Mouse (Mus musculus) lung, embryonic 14.5 days (tissue): ENCODE measurements at regions not wholly inside any gene's neighbourhood (a gene's known extent, or its start where the extent isn't known, plus 50 kb on each side); places are given as distances from the start of the nearest gene placed in this dataset.

Experiments used
- ATAC-seq: fragments of 200-750 bp; cut with Nextera tagmentation; 2 replicates; pipeline ENCODE4 v1.8.0; 2017; ENCODE audit warnings: mild to moderate bottlenecking, moderate TSS enrichment, moderate library complexity; ENCODE audit not compliant: insufficient read depth
- DNase-seq: peaks from one replicate; pipeline ENCODE4 v3.0.0-alpha.2; 2015
- H3K27ac ChIP-seq: fragments of 300-500 bp; sonication (generic); 2 replicates; pipeline ENCODE4 v1.5.1; 2014; ENCODE audit warnings: low read depth, mild to moderate bottlenecking, moderate library complexity
- H3K27me3 ChIP-seq: fragments of 300-500 bp; sonication (generic); 2 replicates; pipeline ENCODE4 v1.6.1; 2014; ENCODE audit warnings: low read length, control low read depth; ENCODE audit not compliant: insufficient read depth
- H3K36me3 ChIP-seq: fragments of 300-500 bp; sonication (generic); 2 replicates; pipeline ENCODE4 v1.6.1; 2014; ENCODE audit warnings: control low read depth; ENCODE audit not compliant: insufficient read depth
- H3K4me1 ChIP-seq: fragments of 300-500 bp; sonication (generic); 2 replicates; pipeline ENCODE4 v1.6.1; 2014; ENCODE audit warnings: antibody characterized with exemption, control low read depth; ENCODE audit not compliant: insufficient read depth
- H3K4me2 ChIP-seq: fragments of 300-500 bp; sonication (generic); 2 replicates; pipeline ENCODE4 v1.6.1; 2014; ENCODE audit warnings: mild to moderate bottlenecking
- H3K4me3 ChIP-seq: fragments of 300-500 bp; sonication (generic); 2 replicates; pipeline ENCODE4 v1.5.1; 2014; ENCODE audit warnings: low read depth, low read length
- H3K9ac ChIP-seq: fragments of 300-500 bp; sonication (generic); 2 replicates; pipeline ENCODE4 v1.6.1; 2014
- H3K9me3 ChIP-seq: fragments of 300-500 bp; sonication (generic); 2 replicates; pipeline ENCODE4 v1.6.1; 2016; ENCODE audit warnings: low read depth, low read length, control low read depth
- CTCF ChIP-seq: IDR thresholded peaks from 2 replicates; pipeline ENCODE4 v1.5.1; 2016; ENCODE audit warnings: antibody characterized with exemption, low read depth
- WGBS: fragments of 180-500 bp; shearing (Covaris S2); extraction: QIAGEN DNeasy Blood & Tissue Kit; methylation state at CpG from one replicate; pipeline ENCODE4 v1.1.7; 2014; 5-methylcytosine and 5-hydroxymethylcytosine counted together

- no peak overlapping the region for H3K9ac ChIP-seq
- no peak for DNase-seq
- ATAC-seq = no peak; the same call in 1 of the 2 replicates
- H3K27me3 ChIP-seq = no peaks in the 10 kb centered on the region
- H3K4me3 ChIP-seq = no peak overlapping the region
- H3K36me3 ChIP-seq = no peaks in the 10 kb centered on the region
- no peaks in the 10 kb centered on the region for H3K9me3 ChIP-seq
- 62% methylated on average over 8 of the region's 8 CpGs for whole genome bisulfite sequencing
- TF ChIP-seq CTCF = no peak
- H3K27ac ChIP-seq = no peak overlapping the region
- H3K4me1 ChIP-seq = peaks cover under 1% of the 10 kb centered on the region; the same call in 1 of the 2 replicates
- H3K4me2 ChIP-seq = no peak overlapping the region
Measured at GRCm38 (mm10) chr2:17844662-17845446, 113.6 kb upstream of the Nebl start.

- WGBS = 48% methylated on average over 3 of the region's 3 CpGs
- peaks cover 5% of the 10 kb centered on the region for H3K4me1 ChIP-seq
- H3K4me2 ChIP-seq = no peak overlapping the region
- ATAC-seq (no peak), DNase-seq (peak; percentile 82)
- no peaks in the 10 kb centered on the region for H3K36me3 ChIP-seq
- H3K4me3 ChIP-seq = no peak overlapping the region
- H3K9ac ChIP-seq = no peak overlapping the region
- peak; percentile 95 for TF ChIP-seq CTCF
- H3K9me3 ChIP-seq = no peaks in the 10 kb centered on the region
- peak overlapping the region; percentile 59; the same call in 1 of the 2 replicates for H3K27ac ChIP-seq
- H3K27me3 ChIP-seq = no peaks in the 10 kb centered on the region
Measured at GRCm38 (mm10) chr2:17841963-17842362, 110.7 kb upstream of the Nebl start.

GRCm38 (mm10) chr2:17841546-17841945 lies 110.3 kb upstream of the Nebl start:
- H3K4me2 ChIP-seq = no peak overlapping the region
- H3K27ac ChIP-seq = peak overlapping the region; percentile 59; the same call in 1 of the 2 replicates
- DNase-seq (no peak), ATAC-seq (no peak)
- H3K9me3 ChIP-seq = no peaks in the 10 kb centered on the region
- H3K4me1 ChIP-seq = peaks cover 5% of the 10 kb centered on the region
- H3K9ac ChIP-seq = no peak overlapping the region
- no peaks in the 10 kb centered on the region for H3K27me3 ChIP-seq
- 69% methylated on average over 2 of the region's 2 CpGs for WGBS
- H3K36me3 ChIP-seq = no peaks in the 10 kb centered on the region
- TF ChIP-seq CTCF = no peak
- H3K4me3 ChIP-seq = no peak overlapping the region

- Histone ChIP-seq H3K9ac (no peak overlapping the region), H3K27me3 (no peaks in the 10 kb centered on the region), H3K36me3 (no peaks in the 10 kb centered on the region), H3K4me3 (no peak overlapping the region), H3K27ac (peak overlapping the region; percentile 59; the same call in 1 of the 2 replicates), H3K9me3 (no peaks in the 10 kb centered on the region), H3K4me1 (peaks cover 5% of the 10 kb centered on the region), H3K4me2 (no peak overlapping the region)
- peak; percentile 91 for ATAC-seq
- TF ChIP-seq CTCF = no peak
- DNase-seq = peak; percentile 89
- WGBS = 42% methylated on average over 4 of the region's 4 CpGs
Measured at GRCm38 (mm10) chr2:17840941-17841498, 109.8 kb upstream of the Nebl start.

GRCm38 (mm10) chr2:17839649-17840048 lies 108.4 kb upstream of the Nebl start:
- no peak for ATAC-seq
- no peak for DNase-seq
- 75% methylated on average over 4 of the region's 4 CpGs for WGBS

GRCm38 (mm10) chr2:17838859-17839581 lies 107.8 kb upstream of the Nebl start:
- no peaks in the 10 kb centered on the region for H3K27me3 ChIP-seq

More at GRCm38 (mm10) chr2:17839649-17840048, 108.4 kb upstream of the Nebl start:
- Histone ChIP-seq H3K4me2 (no peak overlapping the region), H3K27ac (no peak overlapping the region; the same call in 1 of the 2 replicates), H3K36me3 (no peaks in the 10 kb centered on the region), H3K27me3 (no peaks in the 10 kb centered on the region), H3K4me1 (peaks cover 5% of the 10 kb centered on the region), H3K9me3 (no peaks in the 10 kb centered on the region), H3K9ac (no peak overlapping the region), H3K4me3 (no peak overlapping the region)
- TF ChIP-seq CTCF = no peak

GRCm38 (mm10) chr2:17838381-17838680 lies 107.1 kb upstream of the Nebl start:
- no peak overlapping the region for H3K4me3 ChIP-seq
- DNase-seq = no peak
- H3K4me1 ChIP-seq = peaks cover 5% of the 10 kb centered on the region
- no peak overlapping the region for H3K9ac ChIP-seq
- no peak overlapping the region for H3K27ac ChIP-seq
- no peaks in the 10 kb centered on the region for H3K27me3 ChIP-seq
- ATAC-seq = no peak
- no peak for TF ChIP-seq CTCF
- 80% methylated on average over 7 of the region's 7 CpGs for WGBS
- H3K9me3 ChIP-seq = no peaks in the 10 kb centered on the region
- H3K36me3 ChIP-seq = no peaks in the 10 kb centered on the region
- no peak overlapping the region for H3K4me2 ChIP-seq

More at GRCm38 (mm10) chr2:17838859-17839581, 107.8 kb upstream of the Nebl start:
- H3K36me3 ChIP-seq = no peaks in the 10 kb centered on the region
- ATAC-seq = no peak
- no peak overlapping the region for H3K4me3 ChIP-seq
- 82% methylated on average over 20 of the region's 20 CpGs for WGBS
- no peak for DNase-seq
- peaks cover 5% of the 10 kb centered on the region for H3K4me1 ChIP-seq
- H3K27ac ChIP-seq = no peak overlapping the region
- H3K9me3 ChIP-seq = no peaks in the 10 kb centered on the region
- H3K4me2 ChIP-seq = no peak overlapping the region
- no peak overlapping the region for H3K9ac ChIP-seq
- no peak for TF ChIP-seq CTCF
